In genomic region chr1:38582328-38582727, GRCm38 (mm10) we compare ENCODE assay signal across 25 mouse cellular contexts.
"Had no signal": no experiment of that assay in that cellular context is flagged by ENCODE, and none has a peak within 500 bp of the region (broad histone marks: within the 10 kb centered on the region; RNA-seq: fewer than 3 reads in every experiment).

No protein-coding gene starts in this region.

- H3K36me3 ChIP-seq: heart, embryonic 12.5 days; hindbrain, embryonic 15.5 days; kidney, embryonic 15.5 days; limb, embryonic 15.5 days; liver, embryonic 12.5 days had no signal

- H3K9me3 ChIP-seq: heart, embryonic 12.5 days; hindbrain, embryonic 13.5 days; hindbrain, embryonic 15.5 days; kidney, embryonic 15.5 days; limb, embryonic 13.5 days; limb, embryonic 15.5 days; liver, embryonic 12.5 days had no signal

- H3K4me2 ChIP-seq: heart, embryonic 12.5 days; hindbrain, embryonic 13.5 days; hindbrain, embryonic 15.5 days; kidney, embryonic 15.5 days; limb, embryonic 13.5 days; limb, embryonic 15.5 days; liver, embryonic 12.5 days had no signal

- H3K4me3 ChIP-seq: heart, adult 2 months; heart, embryonic 12.5 days; hindbrain, embryonic 13.5 days; hindbrain, embryonic 15.5 days; kidney, embryonic 15.5 days; limb, embryonic 13.5 days; limb, embryonic 15.5 days; liver, embryonic 12.5 days had no signal

- H3K9ac ChIP-seq: heart, embryonic 12.5 days; hindbrain, embryonic 13.5 days; hindbrain, embryonic 15.5 days; kidney, embryonic 15.5 days; limb, embryonic 13.5 days; limb, embryonic 15.5 days; liver, embryonic 12.5 days; liver, embryonic 14.5 days had no signal

- DNase-seq: gastrocnemius, postnatal 14 days; gastrocnemius, postnatal 36 days; heart, adult 11 months; heart, adult 2 months; heart, postnatal 14 days; heart, postnatal 36 days; kidney, adult 11 months; kidney, adult 2 months; kidney, adult 9 months; kidney, postnatal 14 days; kidney, postnatal 36 days; layer of hippocampus, adult 9-11 months; layer of hippocampus, postnatal 36 days; left cerebral cortex, postnatal 4 days had no signal

- ATAC-seq: hindbrain, postnatal 0 days; intestine, embryonic 16.5 days; liver, embryonic 12.5 days had no signal

- H3K27me3 ChIP-seq: heart, embryonic 12.5 days; hindbrain, embryonic 13.5 days; hindbrain, embryonic 15.5 days; kidney, embryonic 15.5 days; limb, embryonic 13.5 days; limb, embryonic 15.5 days had no signal

- H3K27ac ChIP-seq: heart, adult 2 months; hindbrain, embryonic 13.5 days; hindbrain, embryonic 15.5 days; hindbrain, postnatal 0 days; kidney, embryonic 15.5 days; kidney, postnatal 0 days; limb, embryonic 13.5 days; limb, embryonic 15.5 days; liver, embryonic 12.5 days; liver, embryonic 14.5 days had no signal

- H3K4me1 ChIP-seq: liver, embryonic 12.5 days had no signal
